Mouse (Mus musculus) gastrocnemius, adult 2 months (tissue): Measurements from ENCODE around the gene Nacad. TPM values are rescaled to one million over a fixed set of nuclear protein-coding genes. Genes with fewer than 3 reads are reported as not detected.

Source experiments
- DNase-seq: peaks from one replicate; pipeline ENCODE4 v3.0.0; 2022
- H3K27ac ChIP-seq: fragments of 200-600 bp; 2 replicates; pipeline ENCODE4 v1.8.1; 2022; ENCODE audit warnings: mild to moderate bottlenecking
- H3K4me3 ChIP-seq: fragments of 200-600 bp; 2 replicates; pipeline ENCODE4 v1.8.1; 2022; ENCODE audit warnings: mild to moderate bottlenecking, moderate library complexity
- CTCF ChIP-seq: fragments of 200-600 bp; IDR thresholded peaks from 2 replicates; pipeline ENCODE4 v1.8.1; 2022; ENCODE audit warnings: antibody characterized with exemption, mild to moderate bottlenecking, moderate library complexity
- intact Hi-C: fragments of 180-260 bp; cut with DNase I; formaldehyde crosslinking; loops from one replicate; pipeline ENCODE4 v1.15.1; 2025
- total RNA-seq, 2 experiments: library from RNA; stranded (reverse); gene quantifications; 2 replicates each; pipeline ENCODE4 v1.2.3; 2021

Gene Nacad
- total RNA-seq, 2 experiments from 2014 or later: 0.28 to 0.38 TPM

DNA sequence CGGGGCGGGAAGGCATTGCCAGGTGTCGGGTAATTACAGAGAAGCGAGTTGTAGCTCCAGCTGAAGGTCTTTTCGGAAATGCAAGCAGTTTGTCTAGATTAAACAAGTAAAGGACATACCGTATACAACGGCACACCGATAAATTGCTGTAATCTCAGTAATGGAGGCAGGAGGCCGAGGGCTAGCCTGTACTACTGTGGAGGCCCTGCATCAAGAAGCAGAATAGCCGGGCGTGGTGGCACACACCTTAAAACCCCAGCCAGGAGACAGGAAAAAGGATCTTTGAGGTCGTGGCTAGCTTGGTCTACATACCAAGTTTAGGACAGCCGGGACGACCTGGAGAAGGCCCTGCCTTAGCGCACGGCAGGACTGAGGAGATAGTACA is 20.5 kb upstream of the Nacad start:
- intact Hi-C loops: loop anchor here (5.0 kb wide), 2 partner anchors 79 to 259 kb away; partner anchors contain the start of gene Ccm2
- TF ChIP-seq CTCF: no peak

DNA sequence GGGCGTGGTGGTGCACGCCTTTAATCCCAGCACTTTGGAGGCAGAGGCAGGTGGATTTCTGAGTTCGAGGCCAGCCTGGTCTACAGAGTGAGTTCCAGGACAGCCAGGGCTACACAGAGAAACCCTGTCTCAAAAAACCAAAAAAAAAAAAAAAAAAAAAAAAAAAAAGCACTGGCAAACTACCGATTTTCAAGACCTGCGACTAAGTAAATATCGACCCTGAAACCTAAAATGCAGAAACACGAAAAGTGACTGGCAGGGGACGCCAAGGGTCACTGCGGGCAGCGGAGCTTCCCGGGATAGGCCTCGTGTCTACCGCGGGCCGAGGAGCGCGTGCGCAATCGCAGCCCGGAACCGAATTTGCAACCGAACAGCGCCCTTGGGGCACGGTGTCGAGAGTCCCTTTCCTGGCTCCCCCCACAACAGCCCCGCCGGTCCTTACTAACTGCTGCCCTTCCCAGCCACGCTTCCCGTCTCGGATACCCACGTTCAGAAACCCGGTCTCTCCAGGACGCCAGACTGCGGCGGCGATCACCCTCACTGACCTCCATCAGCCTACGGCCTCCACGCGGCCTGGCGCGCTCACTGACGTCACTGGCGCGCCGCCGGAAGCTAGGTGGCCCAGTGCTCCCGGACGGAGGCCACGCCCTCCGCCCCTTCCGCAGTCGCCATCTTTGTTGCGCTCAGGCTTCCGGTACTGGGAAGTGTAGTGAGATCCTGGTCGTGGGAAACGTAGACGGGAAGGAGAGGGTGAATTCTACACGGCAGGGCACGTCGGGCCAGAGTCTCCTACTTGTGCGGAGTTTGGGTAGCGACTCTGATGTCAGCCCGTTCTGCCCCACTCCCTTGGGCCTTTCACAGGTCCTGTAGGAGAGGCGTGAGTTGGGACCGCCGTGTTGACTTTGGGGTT is 19.9 kb upstream of the Nacad start, which contains the start of gene Tbrg4:
Tbrg4 (minus strand) TSS at position 590 of the 910 bp plus-strand sequence.
- DNase-seq: peak; percentile 96
- intact Hi-C loops: loop anchor here (2.0 to 5.0 kb wide), 3 partner anchors 78 to 258 kb away; partner anchors contain the start of gene Ccm2

More for the DNA sequence above, 20.5 kb upstream of the Nacad start:
- Histone ChIP-seq H3K27ac (peak overlapping the region; percentile 96), H3K4me3 (peak overlapping the region; percentile 96)
- DNase-seq: no peak

DNA sequence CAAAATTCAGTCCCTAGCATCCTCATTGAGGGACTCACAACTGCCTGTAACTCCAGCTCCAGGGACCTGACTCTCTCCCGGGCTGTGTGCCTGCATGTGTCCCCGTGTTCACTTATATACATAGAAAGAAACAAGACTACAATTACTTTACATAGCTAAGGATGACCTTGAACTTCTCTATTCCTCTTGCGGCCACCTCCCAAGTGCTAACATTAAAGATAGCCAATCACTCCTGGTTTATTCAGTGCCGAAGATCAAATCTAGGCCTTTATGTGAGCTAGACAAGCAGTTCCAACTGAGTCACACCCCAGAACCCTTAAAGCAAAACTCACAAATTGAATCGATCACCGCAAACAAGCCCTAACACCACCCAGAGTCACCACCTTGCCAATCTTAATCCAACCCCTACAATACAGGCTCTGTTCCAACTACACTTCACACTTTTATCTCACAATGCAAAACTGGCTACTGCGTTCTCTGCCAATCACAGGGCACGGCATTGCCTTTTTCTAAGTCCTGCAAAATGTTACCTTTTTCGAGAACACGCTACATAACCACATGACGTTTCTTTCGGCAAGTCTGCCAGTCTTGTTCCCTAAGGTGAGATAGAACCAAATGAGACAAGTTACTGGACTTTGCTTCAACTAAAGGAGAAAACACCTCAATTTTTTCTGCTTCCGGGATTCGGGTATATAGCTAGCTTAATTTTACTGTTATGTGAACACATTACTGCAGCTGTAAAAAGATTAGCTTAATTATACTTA is 18.9 kb upstream of the Nacad start:
- no peak for TF ChIP-seq CTCF
- DNase-seq: no peak
- Histone ChIP-seq H3K27ac (peak overlapping the region; percentile 96), H3K4me3 (peak overlapping the region; percentile 96)
- intact Hi-C loops: loop anchor here (2.0 to 5.0 kb wide), 3 partner anchors 78 to 258 kb away; partner anchors contain the start of gene Ccm2

More for the DNA sequence above, 19.9 kb upstream of the Nacad start, which contains the start of gene Tbrg4:
- Histone ChIP-seq H3K27ac (peak within 1 kb of the TSS; percentile 96), H3K4me3 (peak within 1 kb of the TSS; percentile 96)
- TF ChIP-seq CTCF: no peak

DNA sequence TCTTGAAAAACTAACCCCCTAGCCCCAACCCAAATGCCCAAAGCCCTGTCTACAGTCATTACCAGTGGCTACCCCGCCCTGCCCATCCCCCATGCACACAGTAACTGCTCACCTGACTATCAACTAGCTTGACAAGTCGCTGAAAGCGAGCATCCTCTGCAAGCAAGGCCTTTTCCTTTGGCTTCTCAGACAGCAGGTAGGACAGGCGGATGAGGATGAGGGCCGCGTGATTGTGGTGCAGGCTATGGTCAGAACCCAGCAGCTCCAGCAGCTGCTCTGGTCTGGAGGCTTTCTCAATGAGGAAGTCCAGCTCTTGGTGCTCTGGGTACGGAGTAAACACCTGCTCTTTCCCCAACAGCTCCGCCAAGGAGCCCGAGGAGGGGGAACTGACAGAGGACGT is 17.9 kb upstream of the Nacad start:
- intact Hi-C loops: loop anchor here (2.0 kb wide), 1 partner anchor 95 kb away; no protein-coding TSS in a partner anchor
- H3K4me3 ChIP-seq: peak overlapping the region; percentile 96
- TF ChIP-seq CTCF: no peak
- no peak for DNase-seq
- no peak overlapping the region for H3K27ac ChIP-seq

GRCm38 (mm10) chr11:6615250-6616205 is 9.7 kb upstream of the Nacad start:
- no peak overlapping the region for H3K27ac ChIP-seq
- intact Hi-C loops: no loop called here
- TF ChIP-seq CTCF: no peak
- H3K4me3 ChIP-seq: no peak overlapping the region
- DNase-seq: no peak

DNA sequence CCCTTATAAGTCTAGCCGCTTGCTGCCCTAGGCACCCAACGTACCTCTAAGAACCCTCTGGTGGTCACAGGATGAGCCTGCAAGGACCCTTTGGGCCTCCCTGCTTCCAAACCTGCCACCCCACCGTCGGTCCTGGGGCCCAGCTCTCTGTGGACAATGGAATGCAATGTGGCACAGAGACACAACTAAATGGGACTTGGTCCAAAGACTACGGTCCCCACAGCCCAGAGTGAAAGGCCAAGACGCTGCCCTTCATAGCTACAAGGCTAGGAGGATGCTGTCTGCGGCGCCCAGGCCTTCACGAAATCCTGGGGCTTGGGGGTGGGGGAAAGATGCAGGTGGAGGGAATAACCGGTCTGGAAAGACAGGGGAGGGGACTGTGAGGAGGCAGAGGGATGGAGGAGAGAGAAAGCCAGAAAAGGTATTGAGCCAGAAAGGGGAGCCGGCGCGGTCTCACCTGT is 802 bp downstream of the Nacad start:
- Histone ChIP-seq H3K27ac (peak overlapping the region; percentile 46; the same call in 1 of the 2 replicates), H3K4me3 (peak overlapping the region; percentile 66)
- intact Hi-C loops: no loop called here
- peak; percentile 8; the same call in 1 of the 2 replicates for TF ChIP-seq CTCF
- DNase-seq: peak; percentile 21

GRCm38 (mm10) chr11:6604604-6604936 is 1.3 kb downstream of the Nacad start:
- peak; percentile 15 for DNase-seq
- no peak for TF ChIP-seq CTCF
- Histone ChIP-seq H3K27ac (no peak overlapping the region), H3K4me3 (peak overlapping the region; percentile 66)
- intact Hi-C loops: no loop called here

DNA sequence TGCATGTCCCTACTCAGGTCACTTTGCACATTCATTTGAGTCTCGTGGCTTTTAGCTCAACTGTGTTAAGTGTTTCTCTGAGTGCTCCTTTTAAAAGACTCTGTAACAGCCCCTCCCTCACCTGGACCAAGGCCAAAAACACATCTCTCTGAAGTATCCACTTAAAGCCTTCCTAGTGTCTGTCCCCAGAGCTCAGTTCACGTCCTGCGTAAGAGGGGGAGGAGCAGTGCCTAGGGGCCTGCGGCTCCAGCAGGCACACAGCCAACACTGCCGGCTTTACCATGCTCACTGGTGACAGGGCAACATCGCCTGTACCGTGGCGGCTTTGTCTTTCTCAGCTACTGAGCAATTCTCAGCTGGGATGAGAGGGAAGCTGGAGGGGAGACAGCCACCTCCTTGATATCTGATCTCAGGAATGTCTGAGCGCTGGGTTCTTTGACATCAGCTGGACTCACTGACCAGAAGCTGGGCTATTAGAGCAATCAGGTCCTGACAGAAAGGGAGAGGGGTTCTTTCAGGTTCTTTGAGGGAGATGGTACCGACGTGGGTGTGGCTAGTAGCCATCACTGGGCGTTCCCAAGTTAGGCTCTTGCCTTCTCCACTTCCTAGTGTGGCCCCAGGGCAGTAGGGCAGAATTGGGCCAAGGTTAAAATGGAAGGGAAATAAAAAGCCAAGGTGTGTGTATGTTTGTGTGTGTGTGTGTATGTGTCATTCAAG is 1.8 kb downstream of the Nacad start:
- DNase-seq: peak; percentile 53
- peak overlapping the region; percentile 23; the same call in 1 of the 2 replicates for H3K4me3 ChIP-seq
- intact Hi-C loops: no loop called here
- H3K27ac ChIP-seq: no peak overlapping the region
- no peak for TF ChIP-seq CTCF

- H3K27ac ChIP-seq: no peak overlapping the region
- intact Hi-C loops: no loop called here
- no peak for TF ChIP-seq CTCF
- no peak overlapping the region for H3K4me3 ChIP-seq
- DNase-seq: no peak
Observed at GRCm38 (mm10) chr11:6603224-6603623, 2.6 kb downstream of the Nacad start.

GRCm38 (mm10) chr11:6602662-6603061 is 3.2 kb downstream of the Nacad start:
- H3K4me3 ChIP-seq: no peak overlapping the region
- intact Hi-C loops: no loop called here
- DNase-seq: no peak
- TF ChIP-seq CTCF: no peak
- H3K27ac ChIP-seq: no peak overlapping the region
